Mouse (Mus musculus): ENCODE measurements around the gene Isca2. TPM values are rescaled to one million over a fixed set of nuclear protein-coding genes. Genes with fewer than 3 reads are reported as not detected.

The Isca2 gene
- total RNA-seq, 2 experiments from 2014 or later, result 55.9 to 57.7 TPM

DNA sequence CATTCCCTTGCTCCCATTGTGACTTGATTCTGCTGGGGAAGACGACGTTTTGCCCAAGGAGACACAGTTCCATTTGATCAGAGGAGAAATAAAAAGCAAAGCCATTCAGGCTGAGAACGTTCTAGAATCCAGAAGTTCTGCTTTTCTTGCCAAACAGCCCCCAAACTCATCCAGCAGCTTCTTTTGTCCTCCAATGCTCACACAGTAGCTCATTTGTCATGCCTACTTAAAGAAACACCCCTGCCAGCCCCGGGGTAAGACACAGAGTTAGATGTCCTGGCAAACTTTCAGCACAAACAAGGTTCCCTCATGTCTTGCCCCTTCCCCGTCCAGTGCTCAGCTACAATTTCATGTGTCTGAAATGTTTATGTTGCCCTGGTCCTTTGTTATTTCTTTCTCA is 51.2 kb downstream of the Isca2 start:
- intact Hi-C loops (cut with DNase I), result no loop called here

More for the DNA sequence above, 51.2 kb downstream of the Isca2 start:
- Histone ChIP-seq H3K27ac (no peak overlapping the region), H3K4me3 (no peak overlapping the region)
- no peak for DNase-seq (ENCODE audit: extremely low spot score in 1 of 2, low spot score in 2 of 2)
- TF ChIP-seq CTCF (IDR thresholded peaks at IDR 0.05), result no peak

Other genes starting within 250 kb of the Isca2 start
- gene Vsx2, start 203.5 kb upstream of the Isca2 start, total RNA-seq (2021), result under 1 TPM; 0.23 TPM
- 10 to 100 TPM; 10.2 to 11.4 TPM for gene Abcd4, start 155.8 kb upstream of the Isca2 start, total RNA-seq (2021)
- gene Vrtn, start 132.2 kb upstream of the Isca2 start, total RNA-seq (2021), result not detected
- 10 to 100 TPM; 11.7 to 21.3 TPM for gene Syndig1l, start 74.4 kb upstream of the Isca2 start, total RNA-seq (2021)
- 10 to 100 TPM; 25.6 to 26.4 TPM for gene Npc2, start 99 bp upstream of the Isca2 start, total RNA-seq (2021)
- under 1 TPM; 0.45 to 0.94 TPM for gene Ltbp2, start 103.3 kb downstream of the Isca2 start, total RNA-seq (2021)
- gene Fcf1, start 197.6 kb downstream of the Isca2 start, total RNA-seq (2021), result 10 to 100 TPM; 28.9 to 31.5 TPM
- 10 to 100 TPM; 95.6 to 97.8 TPM for gene Arel1, start 197.6 kb downstream of the Isca2 start, total RNA-seq (2021)
- 100 to 1,000 TPM; 124 to 126 TPM for gene Ylpm1, start 223.1 kb downstream of the Isca2 start, total RNA-seq (2021)